Mouse (Mus musculus): ENCODE results near the gene Wdr48.

Gene Wdr48

DNA sequence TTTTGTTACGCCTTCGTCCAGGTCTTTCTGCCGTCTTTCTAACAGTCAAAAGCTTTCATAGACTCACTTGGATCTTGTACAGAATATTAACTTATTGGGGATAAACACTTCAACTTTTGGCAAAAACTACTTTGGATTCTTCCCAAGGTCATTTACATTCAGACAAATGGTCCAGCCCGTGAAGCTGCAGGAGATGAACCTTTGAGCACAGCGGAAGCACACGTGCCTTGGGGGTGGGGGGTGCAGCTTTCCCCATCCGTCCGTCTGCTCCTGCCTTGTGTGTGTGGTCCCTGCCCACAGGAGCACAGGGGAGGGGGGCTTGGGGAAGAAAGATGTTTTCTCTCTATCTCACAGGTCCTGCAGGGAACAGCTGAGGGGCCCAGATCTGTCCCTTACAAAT lies 31.1 kb downstream of the Wdr48 start:
- DNase-seq = no peak

DNA sequence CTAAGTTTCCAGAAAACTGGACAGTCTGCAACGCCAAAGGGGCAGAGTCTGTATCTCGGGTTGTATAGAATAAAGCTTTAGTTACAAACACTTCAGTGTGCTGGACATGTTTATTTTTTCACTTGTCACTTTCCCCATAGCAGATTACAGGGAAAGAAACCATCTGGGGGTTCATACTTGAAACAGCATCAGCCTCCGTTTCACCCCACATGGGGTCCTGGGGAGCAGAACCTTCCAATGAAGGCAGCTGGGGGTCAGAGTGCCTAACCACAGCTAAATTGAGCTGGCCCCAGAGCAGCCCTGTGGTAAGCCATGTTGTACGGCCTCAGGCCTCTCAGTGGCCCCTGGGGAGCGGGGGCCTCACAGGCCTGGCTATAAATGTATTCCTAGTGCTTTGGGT lies 31.8 kb downstream of the Wdr48 start:
- no peak for DNase-seq

DNA sequence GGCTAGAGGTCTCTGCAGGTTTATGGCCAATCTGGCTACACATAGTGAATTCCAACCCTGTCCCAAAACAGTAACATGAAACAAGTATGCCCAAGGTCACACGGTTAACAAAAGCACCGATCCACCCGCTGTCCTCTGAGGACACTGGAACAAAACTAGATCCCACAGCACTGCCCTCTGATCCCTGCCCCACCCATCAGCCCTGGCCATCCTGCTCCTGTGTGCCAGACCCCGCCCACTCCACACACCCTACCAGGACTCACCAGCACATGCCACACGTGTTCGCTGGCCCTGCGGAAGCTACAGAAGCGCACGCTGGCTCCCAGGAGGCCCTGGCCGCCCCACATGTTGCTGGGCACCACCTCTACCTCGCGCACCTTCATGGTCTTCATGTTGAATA lies 37.7 kb downstream of the Wdr48 start:
- DNase-seq = peak; percentile 78

DNA sequence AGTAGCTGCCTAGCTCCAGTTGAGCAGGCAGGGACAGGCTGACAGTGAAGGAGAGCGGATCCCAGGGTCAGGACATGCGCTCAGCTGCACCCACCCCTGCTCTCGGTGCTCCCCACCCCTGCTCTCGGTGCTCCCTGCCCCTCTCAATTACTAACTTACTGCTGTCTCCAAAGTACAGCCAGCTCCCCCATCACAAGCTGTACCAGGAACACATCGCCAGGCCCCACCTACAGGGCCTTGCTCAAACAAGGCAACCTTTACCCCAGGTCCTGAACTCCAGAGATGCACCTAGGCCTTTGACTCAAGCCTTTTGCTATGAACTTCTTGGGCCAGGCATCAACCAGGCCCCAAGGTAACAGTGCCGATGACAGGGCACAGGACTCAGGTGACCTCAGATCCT lies 39.0 kb downstream of the Wdr48 start:
- DNase-seq = peak; percentile 26

DNA sequence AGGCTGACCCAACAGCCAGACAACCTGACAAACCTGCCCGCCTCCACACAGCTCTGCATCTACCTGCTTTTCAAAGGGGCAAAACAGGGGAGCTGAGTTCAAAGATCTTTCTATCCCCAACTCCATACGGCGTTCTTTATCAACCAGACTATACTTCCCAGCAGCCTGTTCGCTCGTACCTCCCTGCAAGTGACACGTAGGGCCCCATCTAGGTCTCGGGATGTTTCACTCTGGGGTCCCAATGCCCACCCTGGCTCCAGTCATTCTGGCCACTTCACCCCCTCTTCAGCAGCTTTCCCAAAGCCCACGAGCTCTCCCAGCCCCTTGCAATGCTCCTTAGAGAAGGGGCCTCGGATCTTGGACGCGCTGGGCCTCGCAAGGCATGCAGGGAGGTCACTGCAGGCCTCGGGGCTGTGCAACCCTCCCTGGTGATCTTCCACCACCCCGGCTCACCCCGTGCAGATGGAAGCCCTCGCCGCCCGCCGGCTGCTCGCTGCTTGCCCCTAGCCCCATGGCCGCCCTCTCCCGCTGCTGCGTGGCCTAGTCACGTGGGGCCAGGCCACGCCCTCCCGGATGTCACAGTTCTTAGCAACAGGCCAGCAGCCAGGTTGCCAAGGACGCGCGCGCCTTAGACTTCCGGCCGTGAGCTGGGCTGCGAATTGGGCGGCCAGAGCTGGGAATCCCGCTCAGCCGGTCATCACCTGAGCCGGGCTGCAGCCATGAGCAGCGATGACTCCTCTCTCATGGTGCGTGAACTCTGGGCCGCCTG lies 42.5 kb downstream of the Wdr48 start, which contains the start of the genes Gorasp1 and Ttc21a:
Gene Gorasp1, minus strand, starts transcription at position 561 of the 769 bp plus-strand sequence.
Gene Ttc21a, plus strand, starts transcription at position 602 of the 769 bp plus-strand sequence.
- peak; percentile 95 for DNase-seq

DNA sequence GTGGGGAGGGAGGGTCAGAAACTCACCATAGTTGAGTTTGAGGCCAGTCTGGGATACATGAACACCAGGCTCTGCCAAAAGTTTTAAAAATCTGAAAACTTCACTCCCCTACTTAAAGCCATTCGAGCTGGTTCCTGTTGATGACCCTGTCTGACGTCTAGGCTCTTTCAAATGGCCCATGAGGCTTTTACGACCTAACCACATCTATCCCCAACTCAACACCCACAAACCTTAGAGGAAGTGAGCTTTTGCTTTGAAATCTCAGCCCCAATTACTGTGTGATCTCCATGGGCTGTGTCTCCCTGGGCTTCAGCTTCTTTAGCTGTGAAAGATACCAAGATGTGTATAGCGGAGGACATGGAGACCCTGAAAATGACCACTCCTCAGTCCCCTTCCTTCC lies 43.8 kb downstream of the Wdr48 start:
- no peak for DNase-seq

DNA sequence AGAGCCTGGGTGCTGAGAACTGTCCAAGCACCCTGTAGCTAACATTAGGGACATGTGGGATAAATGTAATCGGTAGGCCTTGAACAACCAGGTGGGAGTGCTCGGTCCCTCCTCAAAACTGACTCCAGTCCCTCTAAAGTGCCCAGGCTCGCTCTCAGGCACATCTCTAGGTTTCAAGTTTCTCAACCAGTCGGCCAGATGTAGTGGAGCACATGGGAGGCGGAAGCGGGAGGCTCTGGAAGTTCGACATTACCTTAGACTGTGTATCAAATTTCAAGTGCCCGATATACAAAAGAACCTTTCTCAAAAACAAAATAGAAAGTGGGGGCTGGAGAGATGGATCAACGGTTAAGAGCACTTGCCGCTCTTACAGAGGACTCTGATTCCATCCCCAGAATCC lies 45.0 kb downstream of the Wdr48 start:
- DNase-seq = no peak

DNA sequence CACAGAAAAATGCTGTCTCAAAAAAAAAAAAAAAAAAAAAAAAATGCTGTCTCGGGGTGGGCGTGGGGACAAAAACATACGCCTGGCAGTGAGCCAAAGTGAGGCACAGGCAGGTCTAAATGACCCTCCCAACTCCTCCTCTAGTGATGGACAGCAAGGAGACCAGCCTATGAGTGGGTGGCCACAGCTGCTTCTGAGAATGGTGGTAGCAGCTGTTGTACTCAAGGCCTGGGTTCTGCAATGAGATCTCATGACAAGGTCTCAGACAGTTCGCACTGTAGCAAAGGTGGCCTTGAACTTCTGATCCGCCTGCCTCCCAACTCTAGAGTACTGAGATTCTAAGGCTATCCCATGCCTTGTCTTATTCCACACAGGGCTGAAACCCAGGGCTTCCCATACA lies 46.7 kb downstream of the Wdr48 start:
- DNase-seq = no peak

DNA sequence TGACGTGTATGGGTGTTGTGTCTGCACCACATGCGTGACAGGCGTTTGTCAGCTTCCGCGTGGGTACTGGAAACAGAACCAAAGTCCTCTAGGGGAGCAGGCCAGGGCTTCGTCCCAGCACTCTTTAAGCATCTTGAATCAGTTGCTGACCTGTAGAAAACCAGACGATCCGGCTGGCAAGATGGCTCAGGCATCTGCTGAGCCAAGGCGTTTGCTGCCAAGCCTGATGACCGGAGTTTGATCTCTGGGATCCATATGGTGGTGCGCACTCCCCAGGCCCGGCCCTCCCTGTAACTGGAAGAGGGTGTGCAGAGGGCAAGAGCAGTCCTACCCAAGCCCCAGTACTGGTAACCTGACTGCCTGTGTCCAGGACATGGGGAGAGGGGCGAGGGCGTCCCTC lies 47.2 kb downstream of the Wdr48 start:
- no peak for DNase-seq

DNA sequence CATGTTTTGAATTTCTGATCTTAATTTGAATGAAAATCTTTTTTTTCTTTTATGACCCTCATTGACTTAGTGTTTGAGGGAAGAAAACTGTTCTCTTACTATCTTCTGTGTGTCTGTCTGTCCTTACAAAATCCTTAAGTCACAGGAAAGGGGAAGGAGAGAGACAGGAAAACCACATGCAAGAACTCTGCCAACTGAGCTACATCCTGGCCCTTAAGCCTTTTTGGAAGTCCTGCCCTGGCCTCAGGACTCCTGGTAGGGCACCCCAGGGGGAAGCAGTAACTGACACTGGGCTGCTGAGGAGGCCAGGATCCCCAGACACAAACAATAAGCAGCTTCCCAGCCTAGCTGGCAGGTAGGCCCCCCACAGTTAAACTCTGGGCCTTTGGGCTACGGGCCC lies 48.6 kb downstream of the Wdr48 start:
- no peak for DNase-seq

DNA sequence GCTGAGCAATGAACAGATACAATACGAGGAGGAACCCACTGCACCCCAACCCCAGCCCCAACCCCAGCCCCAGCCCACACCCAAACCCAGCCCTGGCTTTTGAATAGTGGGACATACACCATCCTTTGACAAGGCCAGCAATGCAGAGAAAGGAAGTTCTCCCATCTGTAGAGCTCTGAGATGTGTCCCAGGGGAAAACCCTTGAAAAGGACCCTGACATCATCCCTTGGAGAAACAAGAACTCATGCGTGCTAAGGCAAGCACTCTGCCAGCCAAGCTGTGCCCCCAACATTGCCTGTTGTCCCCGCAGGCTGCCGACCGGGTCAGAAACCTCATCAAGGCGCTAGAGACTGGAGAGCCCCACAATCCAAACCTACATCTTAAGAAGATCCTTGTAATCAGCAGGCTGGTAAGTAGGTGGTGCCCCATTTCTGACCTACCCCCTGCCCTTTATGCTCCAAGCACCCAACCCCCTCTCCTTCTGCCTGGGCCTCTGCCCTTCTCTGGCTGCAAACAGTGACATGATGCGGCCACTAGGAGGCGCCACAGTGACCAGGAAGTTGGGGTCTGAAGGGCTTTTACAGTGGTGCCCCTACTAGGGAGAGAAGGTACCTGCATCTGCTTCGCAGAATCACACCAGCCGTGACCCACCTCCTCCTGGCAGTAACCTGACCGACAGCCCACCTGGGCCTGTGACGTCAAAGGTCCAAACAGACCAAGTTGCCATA lies 50.7 kb downstream of the Wdr48 start:
- no peak for DNase-seq

DNA sequence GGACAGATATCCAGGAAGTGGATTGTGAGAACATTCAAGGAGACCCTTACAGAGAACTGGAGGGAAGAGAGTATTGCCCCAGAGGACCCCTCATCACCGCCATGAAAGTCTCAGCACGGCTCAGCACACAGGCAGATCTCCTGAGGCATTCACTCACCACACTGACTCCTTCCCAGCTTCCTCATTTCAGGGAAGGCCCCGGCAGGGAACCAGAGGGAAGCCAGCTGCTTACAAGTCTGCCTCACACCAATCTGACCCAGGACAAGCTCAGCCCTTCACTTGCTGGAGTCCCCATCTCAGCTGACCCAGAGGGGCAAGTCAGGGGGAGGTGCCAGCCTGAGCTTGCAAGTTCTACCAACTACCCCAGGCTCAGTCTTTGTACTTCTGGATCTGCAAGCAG lies 54.1 kb downstream of the Wdr48 start:
- DNase-seq = no peak

DNA sequence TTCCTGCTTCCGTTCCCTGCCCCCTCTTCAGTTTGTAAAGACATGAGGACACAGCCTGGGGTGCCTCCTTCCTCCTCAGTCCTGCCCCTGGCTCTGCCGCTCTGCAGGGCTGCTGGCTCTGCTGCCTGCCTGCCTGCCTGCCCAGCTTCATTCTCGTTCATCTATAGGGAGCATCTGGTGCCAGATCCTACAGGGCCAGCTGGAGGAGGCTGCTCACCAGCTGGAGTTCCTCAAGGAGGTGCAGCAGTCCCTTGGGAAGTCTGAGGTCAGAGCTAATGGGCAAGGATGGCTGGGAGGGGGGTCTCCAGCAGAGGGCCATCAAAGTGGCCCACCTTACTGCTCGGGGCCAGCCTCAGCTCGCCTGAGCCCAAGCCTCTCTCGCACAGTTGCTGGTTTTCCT lies 55.8 kb downstream of the Wdr48 start:
- DNase-seq = no peak

DNA sequence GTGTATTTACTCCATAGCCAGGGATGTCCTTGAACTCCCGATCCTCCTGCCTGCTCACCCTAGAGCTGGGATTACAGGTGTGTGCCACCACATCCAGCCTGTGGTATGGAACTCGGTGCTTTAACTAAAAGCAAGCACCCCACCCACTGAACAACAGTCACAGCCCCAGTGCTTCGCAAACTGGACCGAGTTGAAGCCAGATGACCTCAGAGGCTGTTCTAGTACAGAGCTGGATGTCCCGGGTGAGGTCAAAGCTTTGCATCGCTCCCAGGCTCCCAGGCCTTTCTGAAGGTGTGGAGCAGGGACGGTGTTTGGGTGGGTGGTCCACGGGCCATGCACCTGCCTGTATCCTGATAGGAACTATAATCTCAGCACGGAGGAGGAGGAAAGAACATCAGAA lies 56.7 kb downstream of the Wdr48 start:
- no peak for DNase-seq

DNA sequence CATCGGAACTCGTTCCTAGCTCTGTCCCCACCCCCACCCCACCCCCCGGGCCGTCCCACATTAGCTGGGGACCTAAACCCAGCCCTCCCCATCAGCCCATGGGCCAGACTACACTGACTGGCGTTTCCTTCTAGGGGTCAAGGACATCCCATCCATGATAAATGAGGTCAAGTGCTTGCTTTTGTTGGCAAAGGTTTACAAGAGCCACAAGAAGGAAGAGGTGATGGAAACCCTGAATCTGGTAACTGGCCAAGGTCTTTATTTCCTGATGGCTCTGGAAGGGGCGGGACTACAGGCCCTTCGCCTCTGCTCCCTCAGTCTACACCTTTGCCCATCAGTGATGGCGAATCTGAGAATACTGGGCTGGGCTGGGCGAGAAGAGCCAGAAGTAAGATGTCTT lies 64.2 kb downstream of the Wdr48 start:
- DNase-seq = no peak

DNA sequence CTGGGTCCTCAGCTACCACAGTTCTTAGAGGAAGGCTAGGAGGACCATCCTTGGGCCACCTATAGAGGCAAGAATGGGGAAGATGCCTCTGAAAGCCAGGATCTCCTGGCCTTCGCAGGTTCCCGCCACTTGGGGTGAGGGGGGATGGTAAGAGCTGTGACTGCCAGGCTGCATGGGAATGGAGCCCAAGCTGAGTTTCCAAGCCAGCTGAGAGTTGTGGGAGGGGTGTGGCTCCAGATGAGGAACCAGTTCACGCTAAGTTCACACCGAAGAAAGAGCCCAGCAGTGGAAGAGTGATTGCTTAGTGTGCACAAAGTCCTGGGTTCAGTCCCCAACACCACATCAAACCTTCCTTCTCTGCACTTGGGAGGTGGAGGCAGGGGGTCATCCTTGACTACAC lies 67.5 kb downstream of the Wdr48 start:
- no peak for DNase-seq

DNA sequence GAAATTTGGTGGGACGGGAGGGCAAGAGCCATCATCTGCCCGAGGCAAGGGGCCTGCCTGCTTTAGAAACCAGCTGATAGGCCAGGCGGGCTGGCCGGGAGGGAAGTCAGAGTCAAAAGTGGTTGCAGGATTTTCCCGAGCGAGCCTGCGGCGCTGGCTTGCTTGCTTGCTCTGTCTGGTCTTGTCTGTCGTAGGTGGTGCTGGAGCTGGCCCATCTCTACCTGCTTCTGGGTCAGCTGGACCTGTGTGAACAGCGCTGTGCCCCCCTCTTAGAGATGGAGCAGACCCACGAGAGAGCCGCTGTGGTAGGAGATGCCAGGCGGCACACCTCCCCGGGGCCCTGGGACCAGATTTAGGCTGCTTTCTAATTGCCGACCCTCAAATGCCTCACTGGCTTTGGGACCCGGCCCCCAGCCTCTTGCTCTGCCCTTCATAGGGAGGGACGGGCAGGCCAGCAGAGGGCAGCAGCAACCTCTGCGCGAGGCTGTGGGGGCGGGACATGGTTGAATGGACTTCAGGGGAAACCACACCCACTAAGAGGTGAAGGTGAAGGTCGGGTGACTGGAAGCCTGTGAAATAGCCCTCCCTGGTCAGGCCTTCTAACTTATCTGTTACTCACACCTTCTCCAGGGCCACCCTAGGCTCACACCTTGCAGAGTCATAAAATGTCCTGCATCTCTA lies 68.4 kb downstream of the Wdr48 start:
- DNase-seq = peak; percentile 70

DNA sequence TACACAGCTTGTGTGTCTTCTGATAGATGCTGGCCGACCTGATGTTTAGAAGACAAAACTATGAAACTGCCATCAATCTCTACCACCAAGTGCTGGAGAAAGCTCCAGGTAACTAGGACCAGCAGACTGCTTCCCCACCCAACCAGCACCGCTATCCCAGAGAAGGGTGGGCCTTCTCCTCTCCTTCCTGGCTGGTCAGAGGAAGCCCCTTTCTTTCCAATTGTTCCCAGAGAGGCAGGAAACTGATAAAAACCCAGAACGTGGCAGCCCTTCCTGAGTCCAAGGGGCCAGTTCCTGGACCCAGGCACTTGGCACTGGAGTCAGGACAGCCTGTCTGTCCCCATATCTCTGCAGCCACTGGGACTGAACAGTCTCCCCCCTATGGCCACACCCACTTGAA lies 69.5 kb downstream of the Wdr48 start:
- DNase-seq = peak; percentile 51

DNA sequence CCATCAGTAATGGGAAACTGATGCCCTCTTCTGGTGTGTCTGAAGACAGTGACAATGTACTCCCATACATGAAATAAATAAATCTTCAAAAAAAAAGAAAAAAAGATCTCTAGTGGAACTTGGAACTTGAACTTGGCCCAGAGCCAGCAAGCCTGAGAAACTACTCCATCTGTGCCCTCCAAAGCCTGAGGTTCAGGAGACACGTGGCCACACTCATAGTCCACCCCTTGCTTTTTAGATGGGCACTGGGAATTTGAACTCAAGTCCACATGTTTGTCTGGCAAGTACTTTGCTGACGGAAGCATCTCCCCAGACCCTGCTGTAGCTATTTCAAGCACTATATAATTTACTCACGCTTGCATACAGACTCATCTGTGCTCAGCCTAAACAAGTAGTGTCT lies 70.5 kb downstream of the Wdr48 start:
- peak; percentile 69 for DNase-seq

DNA sequence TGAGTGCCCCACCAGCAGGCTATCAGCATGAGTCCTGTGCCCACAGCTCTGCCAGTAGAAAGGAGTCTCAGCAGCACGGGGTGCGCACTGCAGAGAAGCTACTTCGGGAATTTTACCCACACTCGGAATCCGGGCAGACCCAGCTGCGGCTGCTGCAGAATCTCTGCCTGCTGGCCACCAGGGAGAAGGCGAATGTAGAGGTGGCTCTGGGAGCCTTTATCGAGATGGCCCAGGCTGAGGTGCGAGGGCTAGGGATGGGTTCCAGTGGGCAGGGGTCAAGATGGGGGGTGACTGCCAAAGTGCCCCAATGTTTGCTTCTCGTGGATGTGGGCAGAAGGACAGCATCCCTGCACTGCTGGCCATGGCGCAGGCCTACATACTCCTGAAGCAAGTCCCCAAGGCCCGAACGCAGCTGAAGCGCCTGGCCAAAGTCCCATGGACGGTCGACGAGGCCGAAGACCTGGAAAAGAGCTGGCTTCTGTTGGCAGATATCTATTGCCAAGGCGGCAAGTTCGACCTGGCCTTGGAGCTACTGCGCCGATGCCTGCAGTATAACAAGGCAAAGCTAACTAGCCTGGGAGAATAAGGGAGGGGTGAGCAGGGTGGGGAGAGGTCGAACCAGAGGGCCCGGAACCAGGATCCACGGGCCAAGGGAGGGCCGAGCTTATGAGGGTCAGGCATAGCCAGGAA lies 71.7 kb downstream of the Wdr48 start:
- no peak for DNase-seq

DNA sequence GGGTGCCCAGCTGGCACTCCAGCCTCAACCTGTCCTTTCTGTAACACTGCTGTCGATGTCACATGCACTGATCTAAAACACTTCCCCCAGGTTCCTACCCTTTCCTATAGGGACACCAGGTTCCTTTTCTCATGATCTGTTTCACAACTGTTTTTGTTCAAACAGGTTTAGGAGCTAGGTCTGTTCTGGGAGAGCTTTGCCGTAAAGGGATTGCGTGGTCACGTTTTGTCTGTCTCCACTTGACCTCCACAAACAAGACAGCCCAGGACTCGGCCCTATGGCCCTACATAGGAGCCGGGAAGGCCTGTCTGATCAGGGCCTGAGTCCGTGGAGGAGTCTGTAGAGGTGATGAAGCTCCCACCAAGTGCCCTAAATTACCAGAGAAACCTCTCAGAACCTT lies 75.1 kb downstream of the Wdr48 start:
- DNase-seq = no peak

DNA sequence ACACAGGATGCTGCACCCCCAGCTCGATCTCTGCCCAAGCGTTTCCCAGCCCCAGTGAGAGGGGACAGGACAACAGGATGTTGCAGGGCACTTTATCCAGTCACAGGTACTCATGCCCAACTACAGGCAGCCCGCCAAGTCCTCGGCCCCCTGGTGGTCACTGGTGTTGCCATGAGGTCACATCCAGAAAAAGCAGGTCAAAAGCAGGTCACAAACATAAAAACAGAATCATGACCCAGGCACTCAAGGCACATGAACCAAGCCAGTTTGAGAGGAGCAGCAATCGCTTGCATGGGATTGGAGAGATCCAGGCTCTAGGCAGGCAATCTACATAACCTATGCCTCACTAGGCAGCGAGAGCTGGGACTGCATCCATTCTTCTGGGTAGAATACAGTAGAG lies 75.5 kb downstream of the Wdr48 start:
- peak; percentile 71 for DNase-seq
